Mouse (Mus musculus) heart, adult 2 months (tissue): Measurements from ENCODE around the gene Scd1.

Source experiments
- CTCF ChIP-seq: fragments of 200-600 bp; IDR thresholded peaks from 2 replicates; pipeline ENCODE4 v1.8.1; 2022; ENCODE audit warnings: antibody characterized with exemption, mild to moderate bottlenecking, moderate library complexity
- EP300 ChIP-seq: fragments of 200-500 bp; IDR thresholded peaks from 2 replicates; pipeline ENCODE4 v1.6.1; 2011; ENCODE audit warnings: low read depth, low read length, control low read depth; ENCODE audit not compliant: insufficient read depth

DNA sequence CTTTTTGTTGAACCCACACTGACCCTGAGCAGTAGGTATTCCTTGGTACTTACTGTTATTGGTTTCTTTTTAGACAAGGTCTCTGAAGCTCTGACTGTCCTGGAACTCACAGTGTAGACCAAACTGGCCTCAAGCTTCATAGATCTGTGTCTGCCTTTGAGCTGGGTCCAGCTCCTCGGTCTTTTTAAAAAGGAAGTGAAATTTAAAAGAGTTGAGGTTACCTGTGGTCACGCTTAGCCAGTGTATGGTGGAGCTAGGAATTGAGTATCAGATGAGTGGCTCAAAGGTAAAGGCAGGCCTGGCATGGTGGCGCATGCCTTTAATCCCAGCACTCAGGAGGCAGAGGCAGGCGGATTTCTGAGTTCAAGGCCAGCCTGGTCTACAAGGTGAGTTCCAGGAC lies 916 bp upstream of the Scd1 start:
- TF ChIP-seq EP300 (no peak), CTCF (no peak)
